Mouse (Mus musculus) heart, postnatal 0 days (tissue): ENCODE data around the gene Abcb1b. TPM values are rescaled to one million over a fixed set of nuclear protein-coding genes. Genes with fewer than 3 reads are reported as not detected.

Source experiments
- ATAC-seq: fragments of 200-750 bp; cut with Nextera tagmentation; 2 replicates; pipeline ENCODE4 v1.8.0; 2017; ENCODE audit warnings: low read depth, moderate number of reproducible peaks, moderate library complexity; ENCODE audit not compliant: insufficient read depth
- DNase-seq: peaks from one replicate; pipeline ENCODE4 v3.0.0-alpha.2; 2016; ENCODE audit warnings: low spot score
- H3K27ac ChIP-seq: fragments of 300-500 bp; sonication (generic); 2 replicates; pipeline ENCODE4 v1.5.1; 2014; ENCODE audit warnings: low read depth, mild to moderate bottlenecking
- H3K27me3 ChIP-seq: fragments of 300-500 bp; sonication (generic); 2 replicates; pipeline ENCODE4 v1.6.1; 2014; ENCODE audit warnings: low read length, mixed read lengths; ENCODE audit not compliant: control insufficient read depth, insufficient read depth
- H3K36me3 ChIP-seq: fragments of 300-500 bp; sonication (generic); replicated peaks from 2 replicates; pipeline ENCODE4 v1.6.1; 2014; ENCODE audit warnings: low read length, mixed read lengths; ENCODE audit not compliant: control insufficient read depth, insufficient read depth
- H3K4me1 ChIP-seq: fragments of 300-500 bp; sonication (generic); 2 replicates; pipeline ENCODE4 v1.6.1; 2014; ENCODE audit warnings: antibody characterized with exemption; ENCODE audit not compliant: control insufficient read depth, insufficient read depth
- H3K4me2 ChIP-seq: fragments of 300-500 bp; sonication (generic); 2 replicates; pipeline ENCODE4 v1.6.1; 2014; ENCODE audit warnings: low read depth, mild to moderate bottlenecking, low read length, moderate library complexity
- H3K4me3 ChIP-seq: fragments of 300-500 bp; sonication (generic); 2 replicates; pipeline ENCODE4 v1.5.1; 2014; ENCODE audit warnings: low read depth, low read length
- H3K9ac ChIP-seq: fragments of 300-500 bp; sonication (generic); replicated peaks from 2 replicates; pipeline ENCODE4 v1.6.1; 2014; ENCODE audit warnings: low read depth, low read length, mixed read lengths
- H3K9me3 ChIP-seq: fragments of 300-500 bp; sonication (generic); replicated peaks from 2 replicates; pipeline ENCODE4 v1.6.1; 2016; ENCODE audit warnings: low read length; ENCODE audit not compliant: control insufficient read depth
- CTCF ChIP-seq: IDR thresholded peaks from 2 replicates; pipeline ENCODE4 v1.5.1; 2016; ENCODE audit warnings: antibody characterized with exemption, control low read depth, low read depth
- EP300 ChIP-seq: IDR thresholded peaks from 2 replicates; pipeline ENCODE4 v1.6.1; 2016; ENCODE audit warnings: antibody characterized with exemption, low read depth
- WGBS: fragments of 180-500 bp; shearing (Covaris S2); extraction: QIAGEN DNeasy Blood & Tissue Kit; methylation state at CpG from one replicate; pipeline ENCODE4 v1.1.7; 2014; 5-methylcytosine and 5-hydroxymethylcytosine counted together
- polyA plus RNA-seq: library from polyadenylated mRNA; unstranded; fragments of >200 nt; fragmentation: Nextera tagmentation; extraction: Ambion mirVana; gene quantifications from 2 replicates; pipeline ENCODE4 v1.2.1, GENCODE M21; 2015
- total RNA-seq: library from RNA; depleted of rRNA; stranded (reverse); fragments of >200 nt; gene quantifications from 2 replicates; pipeline ENCODE4 v1.2.3, GENCODE M21; 2014; ENCODE audit warnings: low replicate concordance

The Abcb1b gene
- total and polyA plus RNA-seq, 2 experiments from 2014 or later: 2.1 to 3.1 TPM

DNA sequence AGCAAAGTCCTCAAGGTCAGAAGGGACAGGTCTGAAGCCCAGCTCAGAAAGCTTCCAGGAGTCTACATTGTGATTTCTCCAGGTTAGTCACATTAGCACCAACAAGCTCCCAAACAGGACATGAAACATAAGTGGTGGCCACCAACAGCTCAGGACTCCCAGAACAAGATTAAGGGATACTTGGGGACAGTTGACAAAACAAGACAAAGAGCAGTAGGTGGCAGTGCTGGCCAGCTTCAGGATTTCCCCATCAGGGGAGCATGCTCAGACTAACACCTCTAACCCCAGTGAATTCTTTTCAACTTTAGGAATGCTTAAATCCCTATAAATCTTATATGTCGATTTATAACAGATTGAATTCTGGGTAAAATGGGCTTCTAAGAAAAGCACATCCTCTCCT lies 70.1 kb downstream of the Abcb1b start:
- Histone ChIP-seq H3K4me3 (no peak overlapping the region), H3K36me3 (no peaks in the 10 kb centered on the region), H3K4me1 (no peaks in the 10 kb centered on the region), H3K9me3 (no peaks in the 10 kb centered on the region), H3K27ac (no peak overlapping the region), H3K4me2 (no peak overlapping the region), H3K9ac (no peak overlapping the region), H3K27me3 (no peaks in the 10 kb centered on the region)
- DNase-seq (peak; percentile 55), ATAC-seq (peak; percentile 62; the same call in 1 of the 2 replicates)
- 0% methylated on average over 1 of the region's 1 CpGs for WGBS
- TF ChIP-seq EP300: no peak
- TF ChIP-seq CTCF: peak; percentile 70

DNA sequence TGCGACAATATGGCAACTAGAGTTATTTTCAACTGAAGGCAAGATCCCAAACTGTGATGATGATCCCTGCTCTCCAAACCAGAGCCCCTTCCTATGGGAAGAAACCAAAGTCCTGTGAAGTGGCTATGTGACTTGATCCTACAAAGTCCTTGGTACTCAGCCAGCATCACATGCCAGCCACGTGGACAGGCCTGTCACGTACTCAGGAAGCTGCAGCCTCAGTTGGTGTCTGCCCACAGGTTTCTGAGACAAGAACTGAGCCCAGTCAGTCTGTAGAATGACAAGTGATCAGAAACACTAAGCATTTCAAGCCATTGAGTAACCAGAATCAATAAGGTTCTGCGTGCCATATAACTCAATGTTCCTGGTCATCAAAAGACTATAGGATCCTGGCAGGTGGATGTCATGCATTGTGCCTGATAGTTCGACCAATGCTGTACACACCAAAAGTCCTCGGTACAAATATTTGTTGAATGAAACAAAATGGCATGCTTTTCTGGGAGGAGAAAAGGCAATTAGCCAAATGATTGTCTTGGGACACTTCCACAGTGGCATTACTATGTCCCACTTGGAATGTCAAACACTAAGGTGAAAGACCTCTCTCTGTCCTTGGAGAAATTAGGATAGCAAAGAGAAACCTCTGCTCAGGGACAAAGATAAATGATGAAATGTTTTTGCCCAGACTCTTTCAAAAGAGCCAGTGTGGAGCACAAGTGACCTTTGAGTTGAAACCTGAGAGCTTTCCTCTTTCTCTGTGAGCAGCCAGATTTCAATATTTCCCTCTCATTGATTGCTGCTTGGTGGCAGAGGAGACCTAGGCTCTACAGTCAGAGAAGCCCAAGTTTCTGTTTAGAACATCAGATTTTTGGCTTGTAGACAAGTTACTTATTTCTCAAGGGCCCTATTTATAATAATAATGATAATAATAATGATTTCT lies 75.3 kb downstream of the Abcb1b start:
- TF ChIP-seq EP300 (no peak), CTCF (no peak)
- Histone ChIP-seq H3K27me3 (no peaks in the 10 kb centered on the region), H3K9ac (no peak overlapping the region), H3K4me1 (no peaks in the 10 kb centered on the region), H3K4me3 (no peak overlapping the region), H3K36me3 (no peaks in the 10 kb centered on the region), H3K9me3 (no peaks in the 10 kb centered on the region), H3K27ac (no peak overlapping the region), H3K4me2 (no peak overlapping the region)
- no peak for DNase-seq
- no peak for ATAC-seq
- WGBS: 80% methylated on average over 6 of the region's 6 CpGs

DNA sequence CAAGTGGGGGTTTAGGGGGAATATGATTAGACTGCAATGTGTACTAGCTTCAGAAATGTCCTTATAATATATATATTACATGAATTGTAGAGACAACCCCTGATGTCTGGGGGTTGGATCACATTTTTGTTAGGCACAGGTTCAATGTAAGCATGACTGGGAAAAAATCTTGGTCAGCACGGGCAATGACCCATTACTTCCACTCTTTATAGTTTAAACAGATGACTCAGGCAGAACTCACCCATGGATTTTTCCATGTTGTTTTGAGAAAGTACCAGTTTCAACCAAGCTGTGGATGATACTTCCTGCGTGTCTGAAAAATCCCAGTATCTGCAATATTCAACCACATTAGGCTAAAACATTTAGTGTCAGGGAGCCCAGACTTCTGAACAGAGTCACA lies 79.1 kb downstream of the Abcb1b start:
- no peaks in the 10 kb centered on the region for H3K9me3 ChIP-seq
- H3K27ac ChIP-seq: no peak overlapping the region
- 63% methylated on average over 2 of the region's 2 CpGs for WGBS
- H3K4me2 ChIP-seq: no peak overlapping the region
- ATAC-seq: no peak
- no peak for TF ChIP-seq EP300
- no peak for TF ChIP-seq CTCF
- H3K4me1 ChIP-seq: no peaks in the 10 kb centered on the region
- DNase-seq: no peak
- no peak overlapping the region for H3K9ac ChIP-seq
- no peaks in the 10 kb centered on the region for H3K36me3 ChIP-seq
- no peak overlapping the region for H3K4me3 ChIP-seq
- H3K27me3 ChIP-seq: no peaks in the 10 kb centered on the region

DNA sequence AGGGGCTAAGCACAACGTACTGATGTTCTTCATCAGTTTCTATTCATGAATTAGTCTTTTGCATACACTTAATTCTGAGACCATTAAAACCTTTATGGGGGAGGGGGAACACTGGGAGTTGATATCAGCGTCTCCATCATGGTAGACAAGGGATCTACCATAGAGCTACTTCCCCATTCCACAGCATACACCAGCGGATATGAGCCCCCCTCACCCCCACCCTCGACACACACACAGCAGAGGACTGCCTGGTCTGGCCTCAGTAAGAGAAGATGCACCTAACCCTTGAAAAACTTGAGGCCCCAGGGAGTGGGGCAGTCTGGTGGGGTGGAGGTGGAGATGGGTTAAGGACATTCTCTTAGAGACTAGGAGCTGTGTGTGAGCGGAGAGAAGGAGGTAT lies 79.9 kb downstream of the Abcb1b start:
- TF ChIP-seq EP300 (no peak), CTCF (no peak)

DNA sequence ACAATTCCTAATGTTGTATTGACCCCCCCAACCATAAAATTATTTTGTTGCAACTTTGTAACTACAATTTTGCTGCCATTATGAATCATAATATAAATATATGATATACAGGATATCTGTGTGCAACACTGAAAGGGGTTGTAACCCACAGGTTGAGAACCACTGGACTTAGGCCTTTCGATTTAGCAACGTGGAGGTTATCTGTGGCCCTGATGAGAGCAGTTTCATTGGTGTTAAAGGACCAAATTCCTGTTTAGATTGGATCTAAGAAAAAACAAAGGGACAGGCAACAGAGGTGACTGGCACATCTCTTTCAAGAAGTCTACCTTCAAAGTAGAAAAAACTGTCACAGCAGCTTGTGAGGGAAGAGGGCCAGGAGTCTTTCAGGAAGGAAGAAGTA lies 87.9 kb downstream of the Abcb1b start:
- Histone ChIP-seq H3K4me2 (no peak overlapping the region), H3K36me3 (no peaks in the 10 kb centered on the region), H3K9ac (no peak overlapping the region), H3K27me3 (no peaks in the 10 kb centered on the region), H3K27ac (no peak overlapping the region), H3K9me3 (no peaks in the 10 kb centered on the region), H3K4me1 (no peaks in the 10 kb centered on the region), H3K4me3 (no peak overlapping the region)
- TF ChIP-seq CTCF (no peak), EP300 (no peak)
- DNase-seq: no peak
- 63% methylated on average over 2 of the region's 2 CpGs for WGBS
- ATAC-seq: no peak

More for the DNA sequence above, 79.9 kb downstream of the Abcb1b start:
- Histone ChIP-seq H3K4me2 (no peak overlapping the region), H3K4me1 (no peaks in the 10 kb centered on the region), H3K27ac (no peak overlapping the region), H3K27me3 (no peaks in the 10 kb centered on the region), H3K9ac (no peak overlapping the region), H3K4me3 (no peak overlapping the region), H3K9me3 (no peaks in the 10 kb centered on the region), H3K36me3 (no peaks in the 10 kb centered on the region)
- 56% methylated on average over 5 of the region's 5 CpGs for WGBS
- ATAC-seq: no peak
- DNase-seq: no peak
